Mouse (Mus musculus): ENCODE measurements around the gene Tmem74b. TPM values are rescaled to one million over a fixed set of nuclear protein-coding genes. Genes with fewer than 3 reads are reported as not detected.

Tmem74b gene
- under 1 TPM; 0.16 TPM for polyA plus RNA-seq (2017; shearing (Covaris generic))

DNA sequence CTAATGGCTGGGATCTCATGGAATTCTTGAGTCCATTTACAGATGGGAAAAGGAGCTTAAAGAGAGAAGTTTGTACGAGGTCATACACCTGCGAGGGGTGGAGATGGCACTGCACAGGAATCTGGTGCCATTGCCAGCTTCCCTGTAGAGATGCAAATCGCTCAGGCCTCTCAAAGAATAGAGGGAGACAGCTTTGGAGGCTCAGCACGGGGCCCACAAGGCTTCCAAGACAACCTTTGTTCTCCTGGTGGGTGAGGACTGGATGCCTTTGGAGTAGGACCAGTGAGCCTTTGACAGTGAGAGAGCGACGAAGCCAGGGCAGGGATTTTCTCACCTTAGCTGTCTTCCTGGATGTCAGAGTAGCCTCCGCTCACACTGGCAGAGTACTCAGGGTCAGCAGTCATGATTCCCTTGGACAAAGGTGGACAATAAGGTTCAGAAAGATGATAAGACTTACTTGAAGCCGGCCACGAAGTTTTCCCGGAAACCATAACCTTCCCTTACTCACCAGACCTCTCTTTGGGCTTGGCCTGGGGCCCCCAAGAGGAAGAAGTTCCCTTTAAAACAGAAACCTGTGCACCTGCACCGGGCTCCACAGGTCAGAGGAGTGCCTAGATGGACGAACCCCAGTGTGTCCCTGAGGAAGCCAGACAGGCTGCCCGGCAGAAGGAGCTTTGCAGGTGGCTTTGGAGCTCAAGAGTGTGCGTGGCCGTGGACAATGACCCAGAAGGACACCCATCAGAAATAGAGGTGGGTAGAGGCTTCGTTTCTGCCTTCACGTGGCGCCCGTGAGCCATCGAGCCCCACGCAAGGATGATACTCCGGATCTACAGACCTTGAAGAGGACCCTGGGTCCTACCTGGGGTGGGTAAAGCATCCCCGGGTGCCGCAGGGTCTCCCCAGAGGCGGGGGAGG, at the start of gene Tmem74b:
Gene Tmem74b (plus strand): TSS at position 778 of the 915 bp plus-strand sequence.

DNA sequence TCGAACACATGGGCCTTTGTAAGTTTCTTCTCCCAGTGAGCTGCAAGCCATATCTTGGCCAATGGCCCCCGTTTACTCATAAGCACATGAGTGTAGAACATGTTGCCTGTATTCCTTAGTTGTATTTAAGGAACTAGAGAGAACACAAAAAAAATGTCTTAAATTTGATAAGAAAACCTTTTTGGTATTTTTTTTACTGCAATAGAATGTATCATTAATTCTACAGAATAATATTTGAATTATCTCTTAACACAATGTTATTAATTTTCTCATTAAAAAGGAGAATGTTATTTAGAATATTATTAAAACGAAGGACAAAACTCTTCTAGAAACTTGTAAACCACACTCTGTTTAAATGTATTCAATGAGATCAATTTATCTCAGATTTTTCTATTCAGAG, 33.4 kb upstream of the Tmem74b start, which contains the start of gene Rad21l:
Gene Rad21l (minus strand): TSS at position 101 of the 400 bp plus-strand sequence.

DNA sequence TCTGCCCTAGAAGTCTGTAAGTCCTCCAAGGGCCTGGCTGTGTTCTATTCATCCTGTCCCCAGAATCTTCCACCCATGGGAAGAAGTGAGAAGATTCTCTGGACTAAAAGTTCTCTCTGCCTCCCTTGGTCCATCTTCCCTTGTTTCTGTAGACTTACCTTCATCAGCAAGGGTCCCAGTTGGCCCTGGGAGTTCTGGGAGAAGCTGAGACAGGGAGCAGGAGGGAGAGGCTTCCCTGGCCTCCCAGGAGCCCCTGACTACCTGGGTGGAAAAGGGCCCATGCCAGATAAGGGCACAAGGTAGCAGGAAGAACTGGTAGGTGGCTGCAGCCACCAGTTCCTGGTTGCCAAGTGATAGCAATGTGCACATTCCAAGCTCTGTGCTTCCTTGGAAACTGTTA, 42.0 kb downstream of the Tmem74b start, which contains the start of gene Psmf1:
Gene Psmf1 (minus strand): TSS at position 342 of the 400 bp plus-strand sequence.

Other genes with a start within 250 kb of the Tmem74b start
- under 1 TPM in 1 of 2 experiments, not detected in 1; 0.29 TPM for gene 4921509C19Rik, start 225.9 kb upstream of the Tmem74b start, polyA plus RNA-seq (2017; shearing (Covaris generic))
- 100 to 1,000 TPM; 137 to 140 TPM for gene Nsfl1c, start 207.8 kb upstream of the Tmem74b start, polyA plus RNA-seq (2017; shearing (Covaris generic))
- 100 to 1,000 TPM; 324 to 446 TPM for gene Fkbp1a, start 159.5 kb upstream of the Tmem74b start, polyA plus RNA-seq (2017; shearing (Covaris generic))
- 100 to 1,000 TPM in 1 of 2 experiments, 10 to 100 TPM in 1; 37.9 to 113 TPM for gene Sdcbp2, start 129.4 kb upstream of the Tmem74b start, polyA plus RNA-seq (2017; shearing (Covaris generic))
- gene Snph, start 69.4 kb upstream of the Tmem74b start, polyA plus RNA-seq (2017; shearing (Covaris generic)): under 1 TPM in 1 of 2 experiments, not detected in 1; 0.59 TPM
- not detected for gene Rad21l, start 33.5 kb upstream of the Tmem74b start, polyA plus RNA-seq (2017; shearing (Covaris generic))
- gene Psmf1, start 42.2 kb downstream of the Tmem74b start, polyA plus RNA-seq (2017; shearing (Covaris generic)): 10 to 100 TPM; 64.7 to 67.1 TPM
- gene Rspo4, start 140.9 kb downstream of the Tmem74b start, polyA plus RNA-seq (2017; shearing (Covaris generic)): not detected
- gene Angpt4, start 209.2 kb downstream of the Tmem74b start, polyA plus RNA-seq (2017; shearing (Covaris generic)): under 1 TPM; 0.07 to 0.11 TPM